ENCODE assay signal across 31 mouse cellular contexts in genomic region chr17:70809776-70810175, GRCm38 (mm10). TPM values are rescaled to one million over a fixed set of nuclear protein-coding genes. Genes with fewer than 3 reads are reported as not detected.
DNase-seq lines count a peak whose midpoint lies in the region; ATAC-seq and TF ChIP-seq lines count a peak whose summit lies in the region.
"Had no signal": no experiment of that assay in that cellular context is flagged by ENCODE, and none has a peak within 500 bp of the region (broad histone marks: within the 10 kb centered on the region; RNA-seq: fewer than 3 reads in every experiment).

No protein-coding gene starts in this region.

- H3K4me3 ChIP-seq in midbrain, embryonic 11.5 days (ENCODE audit: low read depth, low read length) = no peak overlapping the region
- H3K4me3 ChIP-seq in midbrain, postnatal 0 days (ENCODE audit: low read depth, low read length) = no peak overlapping the region
- no peak overlapping the region for H3K4me3 ChIP-seq in lung, postnatal 0 days (ENCODE audit: low read depth, low read length)
- H3K4me3 ChIP-seq: forebrain, embryonic 13.5 days; heart, embryonic 12.5 days; hindbrain, embryonic 13.5 days; limb, embryonic 10.5 days; limb, embryonic 15.5 days; liver, embryonic 13.5 days; midbrain, embryonic 10.5 days; myocyte; neural tube, embryonic 13.5 days; stomach, embryonic 15.5 days had no signal

- TF ChIP-seq EP300 in lung, postnatal 0 days (IDR thresholded peaks at IDR 0.05) = no peak

- H3K9ac ChIP-seq in midbrain, embryonic 11.5 days (ENCODE audit: low read length) = no peak overlapping the region
- H3K9ac ChIP-seq in midbrain, postnatal 0 days (replicated peaks; ENCODE audit: low read length, poor library complexity, severe bottlenecking) = no peak overlapping the region
- H3K9ac ChIP-seq in lung, postnatal 0 days (replicated peaks; ENCODE audit: low read depth) = no peak overlapping the region
- H3K9ac ChIP-seq: forebrain, embryonic 13.5 days; heart, embryonic 12.5 days; hindbrain, embryonic 13.5 days; limb, embryonic 15.5 days; liver, embryonic 13.5 days; neural tube, embryonic 13.5 days; stomach, embryonic 15.5 days had no signal

- no peaks in the 10 kb centered on the region for H3K9me3 ChIP-seq in midbrain, embryonic 11.5 days (ENCODE audit: control insufficient read depth, low read length)
- no peaks in the 10 kb centered on the region for H3K9me3 ChIP-seq in midbrain, postnatal 0 days (ENCODE audit: low read length)
- H3K9me3 ChIP-seq in lung, postnatal 0 days (ENCODE audit: low read length) = no peaks in the 10 kb centered on the region
- H3K9me3 ChIP-seq: forebrain, embryonic 13.5 days; heart, embryonic 12.5 days; hindbrain, embryonic 13.5 days; limb, embryonic 10.5 days; limb, embryonic 15.5 days; liver, embryonic 13.5 days; midbrain, embryonic 10.5 days; neural tube, embryonic 13.5 days; stomach, embryonic 15.5 days had no signal

- no peak overlapping the region for H3K4me2 ChIP-seq in midbrain, embryonic 11.5 days
- no peak overlapping the region for H3K4me2 ChIP-seq in midbrain, postnatal 0 days (ENCODE audit: low read depth, low read length, poor library complexity, severe bottlenecking)
- H3K4me2 ChIP-seq in lung, postnatal 0 days (replicated peaks; ENCODE audit: low read depth, low read length) = no peak overlapping the region
- H3K4me2 ChIP-seq: forebrain, embryonic 13.5 days; heart, embryonic 12.5 days; hindbrain, embryonic 13.5 days; limb, embryonic 15.5 days; liver, embryonic 13.5 days; stomach, embryonic 15.5 days had no signal

- no peak for TF ChIP-seq CTCF in midbrain, postnatal 0 days (IDR thresholded peaks at IDR 0.05)
- no peak for TF ChIP-seq CTCF in lung, postnatal 0 days (IDR thresholded peaks at IDR 0.05)

- no peak for ATAC-seq in midbrain, embryonic 11.5 days (ENCODE audit: low FRiP score)
- no peak for ATAC-seq in midbrain, postnatal 0 days (ENCODE audit: low FRiP score)
- no peak for ATAC-seq in lung, postnatal 0 days
- ATAC-seq: CD4-positive, CD25-positive, alpha-beta regulatory T cell, adult 4 months; forebrain, embryonic 13.5 days; midbrain, embryonic 16.5 days had no signal

- H3K27me3 ChIP-seq in midbrain, embryonic 11.5 days (ENCODE audit: control insufficient read depth, insufficient read depth, low read length) = no peaks in the 10 kb centered on the region
- no peaks in the 10 kb centered on the region for H3K27me3 ChIP-seq in midbrain, postnatal 0 days (ENCODE audit: insufficient read depth, low read length)
- H3K27me3 ChIP-seq in lung, postnatal 0 days (replicated peaks; ENCODE audit: insufficient read depth, low read length) = no peaks in the 10 kb centered on the region
- H3K27me3 ChIP-seq: forebrain, embryonic 13.5 days; limb, embryonic 15.5 days; neural tube, embryonic 13.5 days; stomach, embryonic 15.5 days had no signal

- 12% methylated on average over 3 of the region's 3 CpGs for WGBS in midbrain, embryonic 11.5 days
- WGBS in midbrain, postnatal 0 days = 44% methylated on average over 3 of the region's 3 CpGs
- WGBS in lung, postnatal 0 days = 44% methylated on average over 3 of the region's 3 CpGs

- DNase-seq in heart, adult 11 months = peak; percentile 44
- DNase-seq in heart, adult 8-10 months (ENCODE audit: low spot score) = no peak
- peak; percentile 87 for DNase-seq in midbrain, embryonic 11.5 days (ENCODE audit: low spot score, missing footprints)
- no peak for DNase-seq in midbrain, postnatal 0 days (ENCODE audit: low spot score)
- peak; percentile 33 to 39 for DNase-seq in adrenal gland, postnatal 36 days
- DNase-seq in spleen, adult 18-20 months = no peak
- no peak for DNase-seq in lung, postnatal 0 days (ENCODE audit: low spot score)
- DNase-seq: cerebellum, adult 11 months; cerebellum, adult 9-10 months; cerebellum, postnatal 36 days; gastrocnemius, postnatal 25 days; heart, adult 18-20 months; heart, postnatal 4 days; kidney, postnatal 14 days; layer of hippocampus, adult 9-11 months; liver, embryonic 13.5 days; lung, postnatal 14 days; retina, postnatal 1 day; right cerebral cortex, postnatal 14 days; thymus, postnatal 14 days had no signal

- H3K27ac ChIP-seq in midbrain, embryonic 11.5 days (ENCODE audit: low read depth, low read length) = no peak overlapping the region
- H3K27ac ChIP-seq in midbrain, postnatal 0 days (ENCODE audit: low read depth, low read length) = no peak overlapping the region
- no peak overlapping the region for H3K27ac ChIP-seq in lung, postnatal 0 days (ENCODE audit: low read length)
- H3K27ac ChIP-seq: forebrain, embryonic 13.5 days; hindbrain, embryonic 13.5 days; limb, embryonic 10.5 days; limb, embryonic 15.5 days; liver, embryonic 13.5 days; midbrain, embryonic 10.5 days; neural tube, embryonic 13.5 days; stomach, embryonic 15.5 days had no signal

- H3K36me3 ChIP-seq in midbrain, embryonic 11.5 days (ENCODE audit: control insufficient read depth, insufficient read depth, low read length) = no peaks in the 10 kb centered on the region
- H3K36me3 ChIP-seq in midbrain, postnatal 0 days (ENCODE audit: insufficient read depth, low read length) = no peaks in the 10 kb centered on the region
- H3K36me3 ChIP-seq in lung, postnatal 0 days (ENCODE audit: insufficient read depth, low read length) = no peaks in the 10 kb centered on the region
- H3K36me3 ChIP-seq: heart, embryonic 12.5 days; hindbrain, embryonic 13.5 days; limb, embryonic 10.5 days; limb, embryonic 15.5 days; liver, embryonic 13.5 days; midbrain, embryonic 10.5 days; neural tube, embryonic 13.5 days; stomach, embryonic 15.5 days had no signal

- H3K4me1 ChIP-seq in midbrain, embryonic 11.5 days (ENCODE audit: control insufficient read depth, insufficient read depth, low read length) = peaks cover 5% of the 10 kb centered on the region
- H3K4me1 ChIP-seq in midbrain, postnatal 0 days (ENCODE audit: insufficient read depth, low read length) = no peaks in the 10 kb centered on the region
- H3K4me1 ChIP-seq in lung, postnatal 0 days (ENCODE audit: insufficient read depth, low read depth, low read length) = no peaks in the 10 kb centered on the region
- H3K4me1 ChIP-seq: forebrain, embryonic 13.5 days; heart, embryonic 12.5 days; hindbrain, embryonic 13.5 days; limb, embryonic 15.5 days; liver, embryonic 13.5 days; neural tube, embryonic 13.5 days had no signal

RNA-seq across cellular contexts. Expression of gene Tgif1, which starts 43.6 kb away (rescaled TPM):
- 1 to 10 TPM; 2.8 to 4.8 (median 3.9) TPM for total RNA-seq in heart, adult 8-10 months (2022)
- polyA plus RNA-seq in midbrain, embryonic 11.5 days (2014; fragmentation: Nextera tagmentation; extraction: Ambion mirVana) = 53.0 and 58.4 TPM in 2 replicates
- 5.6 and 5.8 TPM in 2 replicates for total RNA-seq in midbrain, postnatal 0 days (2014; rRNA removed)
- polyA plus RNA-seq in midbrain, postnatal 0 days (2015; fragmentation: Nextera tagmentation; extraction: Ambion mirVana) = 3.8 and 4.2 TPM in 2 replicates
- 10 to 100 TPM; 42.0 to 48.8 TPM for total RNA-seq in adrenal gland, postnatal 36 days (2021)
- polyA plus RNA-seq in lung, postnatal 0 days (2015; fragmentation: Nextera tagmentation; extraction: Ambion mirVana) = 45.2 and 46.8 TPM in 2 replicates

Comparison
In these comparisons a context has a peak if more than half of its experiments do, and no peak if none do; other contexts are left out.
1. DNase-seq: peak in heart, adult 11 months (single experiment), midbrain, embryonic 11.5 days (single experiment) and adrenal gland, postnatal 36 days (2 of 2); none in heart, adult 8-10 months (single experiment), midbrain, postnatal 0 days (single experiment), spleen, adult 18-20 months (0 of 2) and lung, postnatal 0 days (single experiment).